Mouse (Mus musculus) common myeloid progenitor, adult 5-6 weeks (primary cell): ENCODE measurements around the gene Cfl2. TPM values are rescaled to one million over a fixed set of nuclear protein-coding genes. Genes with fewer than 3 reads are reported as not detected.

ENCODE experiments used
- ATAC-seq: replicated peaks from 2 replicates; pipeline ENCODE4 v1.8.0; 2016; ENCODE audit warnings: low read depth, mild to moderate bottlenecking, moderate TSS enrichment, inconsistent platforms; ENCODE audit not compliant: poor library complexity, severe bottlenecking
- total RNA-seq: library from RNA; stranded (forward); fragments of 200-1000, 187-1606 nt; gene quantifications from 2 replicates; pipeline ENCODE4 v1.2.3, GENCODE M21; 2017

The Cfl2 gene
- 18.6 and 39.9 TPM in 2 replicates for total RNA-seq

DNA sequence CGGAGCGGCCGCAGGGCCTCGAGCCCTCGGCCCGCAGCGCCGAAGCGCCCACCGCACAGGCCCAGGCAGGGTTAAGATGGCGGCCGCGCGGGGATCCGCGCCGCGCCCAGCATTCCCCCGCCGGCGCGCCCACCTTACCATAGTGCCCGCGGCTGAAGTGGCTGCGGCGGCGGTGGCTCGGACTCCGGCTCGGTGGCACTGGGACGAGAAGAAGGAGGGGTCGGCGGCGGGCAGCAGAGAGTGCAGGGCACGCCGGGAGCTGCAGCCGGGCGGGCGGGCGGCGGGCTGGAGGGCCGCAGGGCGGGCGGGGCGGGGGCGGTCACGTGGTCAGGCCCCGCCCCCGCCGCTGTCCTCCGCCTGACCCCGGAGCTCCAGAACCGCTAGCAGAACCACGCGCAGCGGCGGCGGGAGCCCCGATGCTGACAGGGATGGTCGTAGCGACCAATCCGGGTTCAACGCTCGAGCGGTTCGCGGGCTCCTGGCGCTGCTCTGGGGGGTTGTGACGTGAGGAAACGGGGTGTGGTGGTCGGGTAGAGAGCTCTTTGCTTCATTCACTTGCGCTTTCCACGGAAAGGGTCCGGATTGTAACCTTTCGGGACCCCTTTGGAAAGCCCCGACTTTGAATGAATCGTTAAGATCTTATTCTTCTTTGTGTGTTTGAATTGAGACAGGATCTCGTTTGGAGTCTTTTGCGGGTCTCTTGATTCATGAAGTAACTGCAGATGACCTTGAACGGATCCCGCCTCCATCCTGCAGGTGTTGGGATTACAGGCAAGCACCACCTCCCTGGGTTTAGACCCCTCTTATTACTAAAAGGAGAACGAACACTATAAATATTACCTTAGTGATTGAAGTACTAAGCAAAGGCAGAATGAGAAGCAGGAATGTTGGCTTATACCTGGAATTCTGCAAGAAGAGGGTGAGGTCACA, at the start of gene Cfl2:
Gene Cfl2, minus strand, starts transcription at position 272 of the 930 bp plus-strand sequence.
- ATAC-seq, result peak; percentile 83

DNA sequence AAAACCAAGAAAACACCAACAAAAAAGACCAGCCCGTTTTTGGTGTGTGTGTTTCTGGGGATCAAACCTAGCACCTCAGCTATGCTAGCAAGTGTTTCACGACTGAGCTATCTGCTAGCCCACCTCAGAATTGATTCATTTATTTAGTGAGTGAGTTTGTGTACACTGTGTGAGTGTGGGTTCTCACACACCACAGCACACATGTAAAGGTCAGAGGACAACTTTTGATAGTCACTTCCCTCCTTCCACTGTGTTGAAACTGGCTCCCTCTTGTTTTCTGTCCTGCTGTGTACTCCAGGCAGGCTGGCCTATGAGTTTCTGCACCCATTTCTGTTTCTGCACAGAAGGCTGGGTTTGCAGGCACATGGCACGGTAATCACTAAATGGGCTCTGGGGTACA, 47.7 kb upstream of the Cfl2 start:
- ATAC-seq, result no peak

DNA sequence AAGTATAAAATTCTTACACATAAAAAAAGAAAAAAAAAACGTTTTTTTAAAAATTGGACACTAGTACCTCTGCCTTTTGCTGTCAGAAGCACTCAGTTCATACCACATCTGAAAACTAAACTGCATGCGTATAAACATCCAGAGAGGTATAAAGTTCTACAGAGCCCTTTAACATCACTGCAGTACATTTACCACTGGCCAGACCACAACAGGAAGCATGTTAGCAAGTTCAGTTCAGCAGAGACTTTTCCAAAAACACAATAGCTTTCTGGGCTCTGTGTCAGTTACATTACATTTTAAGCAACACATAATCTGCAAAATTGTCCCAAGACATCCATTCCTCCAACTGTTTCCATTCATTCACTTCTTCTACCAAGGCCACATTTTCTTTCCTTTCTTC, 29.9 kb upstream of the Cfl2 start:
- ATAC-seq, result peak; percentile 82

GRCm38 (mm10) chr12:54890426-54890825, 27.7 kb upstream of the Cfl2 start:
- no peak for ATAC-seq

- no peak for ATAC-seq
Observed at GRCm38 (mm10) chr12:54887580-54888127, 25.0 kb upstream of the Cfl2 start.

DNA sequence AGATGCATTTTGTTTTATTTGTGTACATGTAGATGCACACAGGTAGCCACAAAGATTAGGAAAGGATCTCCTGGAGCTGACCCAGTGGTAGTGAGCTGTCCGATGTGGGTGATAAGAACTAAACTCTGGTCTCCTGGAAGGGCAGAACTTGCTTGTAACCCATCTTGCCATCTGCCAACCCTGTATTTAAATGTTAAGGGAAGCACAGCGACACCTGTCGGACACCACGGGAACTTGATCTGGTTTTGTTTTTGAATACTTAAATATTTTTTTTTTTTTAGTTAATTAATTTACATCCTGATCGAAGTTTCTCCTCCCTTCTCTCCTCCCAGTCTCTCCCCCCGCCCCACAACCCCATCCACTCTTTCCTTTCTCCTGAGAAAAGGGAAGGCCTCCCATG, 17.0 kb upstream of the Cfl2 start:
- ATAC-seq, result peak; percentile 56; the same call in 1 of the 2 replicates

DNA sequence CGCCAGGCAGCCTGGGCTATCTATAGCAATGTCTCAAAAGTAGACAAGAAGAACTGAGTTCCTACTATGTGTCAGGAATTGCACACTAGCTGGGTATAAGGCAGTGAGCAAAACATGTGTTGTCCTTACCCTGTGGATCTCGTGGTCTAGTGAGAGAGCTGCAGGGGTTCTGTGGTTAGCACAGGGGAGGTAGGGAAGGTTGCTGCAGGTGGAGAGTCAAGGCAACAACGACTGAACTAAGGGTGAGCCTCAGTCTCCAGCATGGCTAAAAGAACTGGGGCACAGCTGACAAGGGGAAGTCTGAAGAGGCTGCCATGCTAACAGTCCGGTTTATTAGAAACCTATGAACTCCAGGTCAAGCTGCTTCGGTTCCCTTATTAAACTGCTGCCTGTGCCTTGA, 16.5 kb upstream of the Cfl2 start:
- peak; percentile 29; the same call in 1 of the 2 replicates for ATAC-seq

DNA sequence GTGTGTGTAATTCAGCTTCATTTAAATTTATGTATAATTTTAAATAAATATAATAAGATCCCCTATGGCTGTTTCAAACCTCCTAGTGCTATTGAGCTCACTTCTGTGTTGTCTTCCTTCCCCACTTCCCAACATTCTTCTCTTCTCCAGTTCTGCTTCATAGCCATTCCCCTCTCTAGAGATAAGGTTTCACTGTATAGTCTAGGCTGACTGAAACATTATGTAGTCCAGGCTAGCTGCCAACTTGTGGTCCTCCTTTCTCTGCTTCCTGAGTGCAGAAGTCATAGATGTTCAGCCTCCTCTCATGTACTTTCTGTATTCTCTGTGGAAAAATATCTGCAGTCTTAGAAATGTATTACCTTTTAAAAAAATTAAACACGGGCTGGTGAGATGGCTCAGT, 15.2 kb upstream of the Cfl2 start:
- ATAC-seq, result no peak

DNA sequence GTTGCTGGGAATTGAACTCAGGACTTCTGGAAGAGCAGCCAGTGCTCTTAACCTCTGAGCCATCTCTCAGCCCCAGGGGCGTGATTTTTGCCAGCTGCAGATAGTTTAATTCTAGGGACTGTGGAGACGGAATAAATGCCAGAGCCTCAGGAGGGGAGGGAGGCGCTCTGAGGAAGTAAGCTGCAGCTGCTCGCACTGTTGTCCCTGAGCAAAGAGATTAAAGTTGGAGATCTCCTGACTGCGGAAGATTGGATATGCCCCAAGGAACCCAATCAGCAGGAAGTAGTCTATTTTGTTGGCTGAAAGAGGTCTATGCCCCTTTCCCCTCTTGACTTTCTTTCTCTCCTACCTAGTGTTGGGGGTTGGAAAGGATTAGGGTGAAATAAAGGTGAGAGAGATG, 14.2 kb upstream of the Cfl2 start:
- no peak for ATAC-seq

DNA sequence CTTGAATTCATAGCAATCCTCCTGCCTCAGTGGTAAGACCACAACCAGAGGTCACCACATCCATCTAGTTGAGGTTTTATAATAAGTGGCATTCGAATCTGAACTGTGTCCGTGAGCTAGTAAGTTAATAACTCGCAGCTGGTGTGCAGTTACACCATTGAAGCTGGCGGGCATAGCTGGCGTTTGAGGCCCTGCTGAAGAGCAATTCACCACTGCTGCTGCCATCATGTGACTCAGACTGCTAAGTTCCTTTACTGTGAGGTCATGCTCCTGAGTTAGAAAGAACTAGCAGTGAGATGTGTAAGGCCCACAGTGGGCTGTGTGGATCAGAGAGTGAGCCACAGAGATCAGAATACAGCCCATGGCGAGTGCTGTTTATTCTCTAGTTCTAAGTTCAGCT, 12.0 kb upstream of the Cfl2 start:
- no peak for ATAC-seq

DNA sequence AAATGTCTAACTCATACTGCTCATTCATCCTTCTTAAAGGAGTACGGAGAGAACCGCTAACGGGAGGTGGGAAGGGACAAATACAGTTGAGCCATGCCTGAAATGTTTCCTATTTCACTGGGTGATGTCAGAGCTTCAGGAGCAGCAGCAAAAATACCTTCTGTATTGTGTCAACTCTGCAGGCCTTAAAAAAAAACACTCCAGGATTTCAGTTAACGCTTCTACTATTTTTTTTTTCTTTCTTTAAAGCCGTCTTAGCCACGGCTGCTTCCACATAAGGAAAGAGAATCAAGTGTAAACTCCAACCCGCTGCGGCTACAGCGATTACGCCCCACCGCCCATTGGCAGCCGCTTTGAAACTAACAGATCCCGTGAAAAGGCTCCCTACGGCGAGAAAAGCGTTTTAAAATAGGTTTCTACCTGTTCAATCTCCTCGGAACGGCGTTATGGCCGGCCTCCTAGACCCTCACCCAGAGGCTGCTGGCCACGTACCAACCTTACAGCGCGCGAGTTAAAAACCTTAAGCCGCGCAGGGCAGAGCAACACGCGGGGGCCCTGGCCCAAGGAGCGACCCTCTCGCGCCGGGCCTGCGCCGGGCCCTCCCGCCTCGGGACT, 579 bp downstream of the Cfl2 start:
- ATAC-seq, result peak; percentile 26; the same call in 1 of the 2 replicates

- no peak for ATAC-seq
Observed at GRCm38 (mm10) chr12:54859531-54859930, 3.1 kb downstream of the Cfl2 start.

GRCm38 (mm10) chr12:54850551-54850950, 12.1 kb downstream of the Cfl2 start:
- ATAC-seq, result no peak

GRCm38 (mm10) chr12:54844415-54844814, 18.3 kb downstream of the Cfl2 start:
- peak; percentile 62; the same call in 1 of the 2 replicates for ATAC-seq

- no peak for ATAC-seq
Observed at GRCm38 (mm10) chr12:54841576-54841975, 21.1 kb downstream of the Cfl2 start.

DNA sequence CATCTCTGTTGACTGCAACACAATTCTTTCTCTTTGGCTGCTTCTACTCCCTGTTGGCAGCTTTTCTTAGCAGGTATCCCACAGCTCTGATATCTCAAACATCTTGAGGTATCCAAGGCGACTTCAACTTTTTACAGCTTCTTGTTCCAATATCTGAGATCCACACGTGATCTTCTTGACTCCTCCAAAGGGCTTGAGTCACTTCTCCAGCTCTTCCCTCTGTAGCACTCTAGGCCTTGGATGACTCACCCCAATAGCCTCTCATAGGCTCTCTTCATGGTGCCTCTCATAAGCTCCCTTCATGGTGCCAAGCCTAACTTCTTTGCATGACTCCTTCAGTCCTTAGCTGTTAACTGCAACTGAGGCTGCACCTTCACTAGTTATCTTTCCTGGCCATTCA, 22.9 kb downstream of the Cfl2 start:
- ATAC-seq, result no peak

- no peak for ATAC-seq
Observed at GRCm38 (mm10) chr12:54838931-54839330, 23.7 kb downstream of the Cfl2 start.

- ATAC-seq, result no peak
Observed at GRCm38 (mm10) chr12:54835608-54836570, 26.8 kb downstream of the Cfl2 start.

DNA sequence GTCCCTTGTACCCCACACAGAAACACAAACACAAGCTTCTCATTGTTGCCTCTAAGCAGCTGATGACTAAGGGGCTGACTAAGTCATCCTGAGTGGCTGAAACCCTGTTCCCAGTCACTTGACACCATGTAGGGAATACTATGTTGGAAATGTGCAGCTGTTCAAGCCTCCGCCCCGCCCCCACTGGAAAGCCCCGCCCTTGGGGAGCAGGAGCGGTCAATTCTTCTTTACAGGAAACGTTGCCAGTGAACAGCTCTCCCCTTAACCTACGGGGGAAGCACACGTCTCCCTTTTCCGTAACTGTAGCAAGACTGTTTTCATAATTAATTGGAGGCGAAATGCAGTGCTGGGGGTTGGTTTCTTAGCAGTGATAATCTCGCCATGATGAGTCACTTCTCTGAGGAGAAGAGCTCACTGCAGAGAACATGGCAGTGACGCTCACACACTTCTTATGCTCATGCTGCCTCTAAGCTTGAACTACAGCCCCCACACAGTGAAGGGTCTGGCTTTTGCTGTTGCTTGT, 27.7 kb downstream of the Cfl2 start:
- peak; percentile 67 for ATAC-seq
